Mouse (Mus musculus): Measurements from ENCODE around the gene Arhgef26.

- TF ChIP-seq CTCF (IDR thresholded peaks at IDR 0.05; ENCODE audit: control insufficient read depth, insufficient read depth, low read length) (no peak), POLR2A (IDR thresholded peaks at IDR 0.05; ENCODE audit: borderline replicate concordance, control insufficient read depth, low read depth, low read length) (no peak)
Measured at GRCm38 (mm10) chr3:62449871-62450496, 111.8 kb downstream of the Arhgef26 start.

All from bone marrow, adult 2 months (tissue).